Mouse (Mus musculus) G1E (cell line): ENCODE measurements at regions not wholly inside any gene's neighbourhood (a gene's known extent, or its start where the extent isn't known, plus 50 kb on each side); places are given as distances from the start of the nearest gene placed in this dataset.

Experiments
- CTCF ChIP-seq: IDR thresholded peaks from 2 replicates; pipeline ENCODE4 v1.5.1; 2012; ENCODE audit warnings: low read depth, low read length, inconsistent platforms, mixed read lengths
- GATA1 ChIP-seq: IDR thresholded peaks from 2 replicates; pipeline ENCODE4 v1.6.1; 2012; ENCODE audit warnings: borderline replicate concordance, low read length, inconsistent platforms, mixed read lengths
- GATA2 ChIP-seq: IDR thresholded peaks from 2 replicates; pipeline ENCODE4 v1.6.1; 2012; ENCODE audit warnings: low read depth, low read length, inconsistent platforms, borderline replicate concordance
- TAL1 ChIP-seq: conservative IDR thresholded peaks from 2 replicates; pipeline ENCODE4 v1.6.1; 2012; ENCODE audit warnings: low read depth, low read length, inconsistent platforms, mixed read lengths

DNA sequence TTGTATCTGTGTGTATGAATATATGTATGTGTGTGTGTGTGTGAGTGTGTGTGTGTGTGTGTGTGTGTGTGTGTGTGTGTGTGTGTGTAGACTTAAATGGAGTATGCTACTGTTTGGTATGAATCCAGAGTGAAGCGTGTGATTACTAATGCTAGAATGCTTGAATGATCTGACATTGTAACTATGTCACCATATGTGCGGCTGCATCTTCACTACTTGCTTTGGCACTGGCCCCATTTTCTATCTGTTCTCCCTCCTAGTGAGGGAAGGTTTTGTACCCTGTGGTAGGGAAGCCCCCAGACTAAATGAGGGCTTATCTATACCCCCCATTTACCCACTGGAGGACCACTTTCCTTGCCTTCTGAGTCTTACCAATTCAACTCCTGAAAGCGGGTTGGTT, 74.2 kb upstream of the Olig3 start:
- TF ChIP-seq CTCF (no peak), TAL1 (no peak), GATA1 (no peak), GATA2 (no peak)
